ENCODE assay signal across 8 mouse cellular contexts in genomic region chr7:130261684-130262527, GRCm38 (mm10).
A peak's percentile ranks its signal among the peaks of the same experiment; 100 is the strongest.
DNase-seq lines count a peak whose midpoint lies in the region; ATAC-seq and TF ChIP-seq lines count a peak whose summit lies in the region.

No protein-coding gene starts in this region.

- H3K27me3 ChIP-seq in lung, embryonic 16.5 days (ENCODE audit: control insufficient read depth, insufficient read depth, low read depth, low read length), result no peaks in the 10 kb centered on the region
- no peaks in the 10 kb centered on the region for H3K27me3 ChIP-seq in intestine, embryonic 15.5 days (replicated peaks)
- peaks cover 7% of the 10 kb centered on the region for H3K27me3 ChIP-seq in small intestine, adult 2 months (ENCODE audit: control insufficient read depth, insufficient read depth, low read length)

- WGBS in lung, embryonic 16.5 days, result 40% methylated on average over 17 of the region's 17 CpGs
- 28% methylated on average over 17 of the region's 17 CpGs for WGBS in intestine, embryonic 15.5 days
- 74% methylated on average over 17 of the region's 17 CpGs for WGBS in small intestine, adult 2 months

- intact Hi-C loops in gastrocnemius, adult 2 months (cut with DNase I), result no loop called here
- intact Hi-C loops in heart, postnatal 10 days (cut with DNase I), result no loop called here

- H3K9ac ChIP-seq in lung, embryonic 16.5 days (ENCODE audit: low read length), result peak overlapping the region; percentile 91
- peak overlapping the region; percentile 30 for H3K9ac ChIP-seq in intestine, embryonic 15.5 days

- peaks cover 40% of the 10 kb centered on the region for H3K4me1 ChIP-seq in lung, embryonic 16.5 days (replicated peaks; ENCODE audit: control insufficient read depth, insufficient read depth, low read length)
- H3K4me1 ChIP-seq in intestine, embryonic 15.5 days (replicated peaks), result peaks cover 42% of the 10 kb centered on the region
- H3K4me1 ChIP-seq in small intestine, adult 2 months (ENCODE audit: control insufficient read depth, insufficient read depth, insufficient read length, low read length), result peaks cover 13% of the 10 kb centered on the region

- no peaks in the 10 kb centered on the region for H3K9me3 ChIP-seq in lung, embryonic 16.5 days (ENCODE audit: control insufficient read depth, low read length)
- no peaks in the 10 kb centered on the region for H3K9me3 ChIP-seq in intestine, embryonic 15.5 days

- no peak for ATAC-seq in lung, embryonic 16.5 days (ENCODE audit: low read depth)
- ATAC-seq in intestine, embryonic 15.5 days, result no peak

- H3K27ac ChIP-seq in lung, embryonic 16.5 days (ENCODE audit: low read length), result peak overlapping the region; percentile 91
- no peak overlapping the region for H3K27ac ChIP-seq in intestine, embryonic 15.5 days
- peak overlapping the region; percentile 23; the same call in 1 of the 2 replicates for H3K27ac ChIP-seq in small intestine, adult 2 months (ENCODE audit: insufficient read depth, low read depth, low read length)
- no peak overlapping the region for H3K27ac ChIP-seq in gastrocnemius, adult 2 months

- 0 out of 2 replicates have a peak, but pooled peaks cover 2% of the 10 kb centered on the region for H3K36me3 ChIP-seq in lung, embryonic 16.5 days (ENCODE audit: control insufficient read depth, insufficient read depth, low read length)
- no peaks in the 10 kb centered on the region for H3K36me3 ChIP-seq in intestine, embryonic 15.5 days
- H3K36me3 ChIP-seq in small intestine, adult 2 months (ENCODE audit: control insufficient read depth, insufficient read depth, low read length), result peaks cover 2% of the 10 kb centered on the region; the same call in 1 of the 2 replicates

- no peak for TF ChIP-seq POLR2A in small intestine, adult 2 months (IDR thresholded peaks at IDR 0.05; ENCODE audit: low read depth, low read length)

- peak; percentile 86 to 87 for DNase-seq in cerebellum, postnatal 10 days
- no peak for DNase-seq in cerebellum, postnatal 25 days
- DNase-seq in lung, postnatal 25 days (ENCODE audit: low spot score), result no peak
- DNase-seq in gastrocnemius, adult 2 months, result no peak
- no peak for DNase-seq in heart, postnatal 10 days

- H3K4me2 ChIP-seq in lung, embryonic 16.5 days (ENCODE audit: low read depth, low read length), result peak overlapping the region; percentile 79
- peak overlapping the region; percentile 89 for H3K4me2 ChIP-seq in intestine, embryonic 15.5 days (replicated peaks)

- no peak for TF ChIP-seq CTCF in small intestine, adult 2 months (IDR thresholded peaks at IDR 0.05; ENCODE audit: extremely low read depth, insufficient read length, insufficient replicate concordance, low read depth, low read length)
- TF ChIP-seq CTCF in gastrocnemius, adult 2 months (IDR thresholded peaks at IDR 0.05), result no peak

- peak overlapping the region; percentile 87 for H3K4me3 ChIP-seq in lung, embryonic 16.5 days (ENCODE audit: low read length)
- H3K4me3 ChIP-seq in intestine, embryonic 15.5 days (replicated peaks), result peak overlapping the region; percentile 83
- H3K4me3 ChIP-seq in small intestine, adult 2 months (ENCODE audit: low read depth, low read length), result peak overlapping the region; percentile 23
- H3K4me3 ChIP-seq in gastrocnemius, adult 2 months, result no peak overlapping the region

Comparison
In these comparisons a context has a peak if more than half of its experiments do, and no peak if none do; other contexts are left out.
1. DNase-seq: peak in cerebellum, postnatal 10 days (2 of 2); none in cerebellum, postnatal 25 days (0 of 2), lung, postnatal 25 days (single experiment), gastrocnemius, adult 2 months (single experiment) and heart, postnatal 10 days (0 of 2).
2. H3K27ac ChIP-seq: peak in lung, embryonic 16.5 days (single experiment) and small intestine, adult 2 months (single experiment); none in intestine, embryonic 15.5 days (single experiment) and gastrocnemius, adult 2 months (single experiment).